Mouse (Mus musculus): ENCODE data around the gene Abcb8. TPM values are rescaled to one million over a fixed set of nuclear protein-coding genes. Genes with fewer than 3 reads are reported as not detected.
A peak's percentile ranks its signal among the peaks of the same experiment; 100 is the strongest.
"Not testable (repeated sequence)": the region's sequence is repeated elsewhere in the genome, so short reads cannot be mapped to it uniquely, and the experiment has no call there.

Gene Abcb8
- total and polyA plus RNA-seq, 2 experiments: 21.5 to 71.0 TPM

DNA sequence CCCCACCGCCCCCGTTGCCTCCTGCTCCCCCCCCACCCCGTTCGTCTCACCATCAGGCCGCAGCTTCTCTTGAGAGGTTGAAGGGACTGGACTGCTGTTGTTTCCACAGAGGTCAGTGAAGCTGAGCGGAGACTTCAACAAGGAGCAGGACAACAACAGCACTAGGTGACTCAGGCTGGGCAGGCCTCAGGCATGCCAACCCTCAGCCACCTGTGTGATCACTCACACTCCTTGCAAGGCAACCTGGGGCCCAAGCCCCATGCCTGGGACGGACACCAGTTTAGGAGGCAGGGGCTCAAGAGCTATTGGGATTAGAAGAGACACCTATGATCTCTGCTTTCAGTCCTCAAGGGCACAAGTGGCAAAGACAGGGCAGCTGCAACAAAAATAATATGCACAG is 1.6 kb upstream of the Abcb8 start, which contains the start of gene Atg9b:
Gene Atg9b, minus strand, starts transcription at position 280 of the 400 bp plus-strand sequence.
- H3K9ac ChIP-seq (ENCODE audit: low read depth, low read length): no peak within 1 kb of the TSS
- H3K36me3 ChIP-seq (ENCODE audit: control insufficient read depth, insufficient read depth, low read length): no peaks in the 10 kb centered on the region
- H3K4me3 ChIP-seq (ENCODE audit: insufficient read depth, low read depth, low read length): no peak within 1 kb of the TSS
- H3K27me3 ChIP-seq (ENCODE audit: control insufficient read depth, insufficient read depth, low read length): no peaks in the 10 kb centered on the region
- H3K4me1 ChIP-seq (ENCODE audit: control insufficient read depth, insufficient read depth, low read length): peaks cover 7% of the 10 kb centered on the region; the same call in 1 of the 2 replicates
- WGBS: 92% methylated on average over 7 of the region's 7 CpGs
- no peak for DNase-seq (ENCODE audit: extremely low read depth, low read depth, low spot score)
- TF ChIP-seq POLR2A (IDR thresholded peaks at IDR 0.05; ENCODE audit: extremely low read depth, insufficient read depth, low read length): no peak
- no peak for TF ChIP-seq CTCF (IDR thresholded peaks at IDR 0.05; ENCODE audit: low read depth, low read length)
- no peaks in the 10 kb centered on the region for H3K79me2 ChIP-seq (ENCODE audit: control insufficient read depth, insufficient read depth, low read length)
- no peak within 1 kb of the TSS for H3K27ac ChIP-seq (replicated peaks; ENCODE audit: insufficient read depth, low read depth, low read length)

DNA sequence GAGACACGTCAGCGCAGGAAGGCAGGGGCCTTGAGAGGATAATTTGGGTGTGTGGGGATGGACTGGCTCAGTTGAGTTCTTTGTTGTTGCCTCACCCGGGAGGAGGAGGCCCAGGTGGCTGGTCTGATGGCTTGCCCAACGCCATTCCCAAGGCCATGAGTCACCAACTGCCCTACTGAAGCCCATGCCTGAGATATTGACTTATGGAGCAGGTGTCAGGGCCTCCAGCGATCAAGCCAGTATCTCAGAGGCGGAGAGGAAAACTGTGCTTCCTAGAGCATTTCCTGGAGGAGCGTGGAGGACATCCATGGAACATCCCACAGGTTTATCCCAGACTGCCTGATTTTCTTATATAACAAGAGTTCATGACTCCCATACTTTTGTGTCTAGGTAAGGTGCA is 739 bp upstream of the Abcb8 start:
- no peak overlapping the region for H3K4me3 ChIP-seq (ENCODE audit: insufficient read depth, low read depth, low read length)
- H3K9ac ChIP-seq (ENCODE audit: low read depth, low read length): no peak overlapping the region
- no peak for DNase-seq (ENCODE audit: extremely low read depth, low read depth, low spot score)
- H3K79me2 ChIP-seq (ENCODE audit: control insufficient read depth, insufficient read depth, low read length): no peaks in the 10 kb centered on the region
- no peaks in the 10 kb centered on the region for H3K27me3 ChIP-seq (ENCODE audit: control insufficient read depth, insufficient read depth, low read length)
- peaks cover 2% of the 10 kb centered on the region; the same call in 1 of the 2 replicates for H3K4me1 ChIP-seq (ENCODE audit: control insufficient read depth, insufficient read depth, low read length)
- no peak overlapping the region for H3K27ac ChIP-seq (replicated peaks; ENCODE audit: insufficient read depth, low read depth, low read length)
- WGBS: 70% methylated on average over 7 of the region's 7 CpGs
- H3K36me3 ChIP-seq (ENCODE audit: control insufficient read depth, insufficient read depth, low read length): no peaks in the 10 kb centered on the region
- TF ChIP-seq POLR2A (IDR thresholded peaks at IDR 0.05; ENCODE audit: extremely low read depth, insufficient read depth, low read length) (no peak), CTCF (IDR thresholded peaks at IDR 0.05; ENCODE audit: low read depth, low read length) (no peak)

DNA sequence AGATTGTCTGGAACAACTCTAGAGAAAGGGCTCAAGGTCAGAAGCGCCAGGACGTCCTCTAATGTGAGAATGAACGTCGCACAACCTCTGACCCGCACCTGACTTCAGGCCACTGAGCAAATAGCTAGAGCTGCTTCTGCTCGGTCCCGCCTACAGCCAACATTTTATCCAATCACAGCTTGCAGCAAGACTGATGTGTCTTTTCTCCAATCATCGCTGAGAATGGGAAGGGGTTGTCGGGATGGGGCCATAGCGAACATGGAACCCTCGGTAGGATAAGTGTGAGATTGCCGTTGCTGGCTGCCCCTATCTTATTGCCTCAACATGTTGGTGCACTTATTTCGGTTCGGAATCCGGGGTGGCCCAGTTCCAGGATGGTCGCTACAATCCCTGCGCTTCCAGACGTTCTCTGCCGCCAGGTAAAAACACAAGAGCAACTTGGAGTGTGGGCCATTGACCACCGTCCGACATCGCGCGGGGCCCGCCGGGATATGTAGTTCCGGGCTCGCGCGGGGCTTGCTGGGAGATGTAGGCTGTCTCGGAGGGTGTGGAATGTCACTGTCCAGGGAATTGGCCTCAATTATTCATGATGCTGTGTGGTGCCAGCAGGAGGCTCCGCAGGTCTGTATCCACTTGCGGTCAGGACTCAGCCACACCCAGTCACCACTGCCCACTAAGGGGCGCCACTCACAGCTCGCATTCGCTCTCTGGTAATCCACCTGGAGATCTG is 867 bp downstream of the Abcb8 start:
- Histone ChIP-seq H3K4me1 (ENCODE audit: control insufficient read depth, insufficient read depth, low read length) (peaks cover 2% of the 10 kb centered on the region; the same call in 1 of the 2 replicates), H3K9ac (ENCODE audit: low read depth, low read length) (peak overlapping the region; percentile 78), H3K27me3 (ENCODE audit: control insufficient read depth, insufficient read depth, low read length) (no peaks in the 10 kb centered on the region), H3K79me2 (ENCODE audit: control insufficient read depth, insufficient read depth, low read length) (peaks cover 2% of the 10 kb centered on the region; the same call in 1 of the 2 replicates), H3K4me3 (ENCODE audit: insufficient read depth, low read depth, low read length) (peak overlapping the region; percentile 64), H3K27ac (replicated peaks; ENCODE audit: insufficient read depth, low read depth, low read length) (peak overlapping the region; percentile 94), H3K36me3 (ENCODE audit: control insufficient read depth, insufficient read depth, low read length) (no peaks in the 10 kb centered on the region)
- under 1% methylated on average over 36 of the region's 36 CpGs for WGBS
- TF ChIP-seq POLR2A (IDR thresholded peaks at IDR 0.05; ENCODE audit: extremely low read depth, insufficient read depth, low read length): 0 out of 2 replicates have a peak, but pooled peaks have one; percentile 5
- peak; percentile 87 for TF ChIP-seq CTCF (IDR thresholded peaks at IDR 0.05; ENCODE audit: low read depth, low read length)
- DNase-seq (ENCODE audit: extremely low read depth, low read depth, low spot score): peak; percentile 99

DNA sequence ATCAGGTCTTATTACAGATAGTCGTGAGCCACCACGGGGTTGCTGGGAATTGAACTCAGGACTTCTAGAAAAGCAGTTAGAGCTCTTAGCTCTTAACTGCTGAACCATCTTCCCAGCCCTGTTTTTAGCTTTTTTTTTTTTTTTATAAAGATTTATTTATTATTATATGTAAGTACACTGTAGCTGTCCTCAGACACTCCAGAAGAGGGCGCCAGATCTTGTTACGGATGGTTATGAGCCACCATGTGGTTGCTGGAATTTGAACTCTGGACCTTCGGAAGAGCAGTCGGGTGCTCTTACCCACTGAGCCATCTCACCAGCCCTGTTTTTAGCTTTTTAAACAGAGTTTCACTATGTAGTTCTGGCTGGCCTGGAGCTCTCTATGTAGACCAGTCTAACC is 2.8 kb downstream of the Abcb8 start:
- 67% methylated on average over 6 of the region's 6 CpGs for WGBS
- not testable (repeated sequence) for H3K27me3 ChIP-seq (ENCODE audit: control insufficient read depth, insufficient read depth, low read length); H3K36me3 ChIP-seq (ENCODE audit: control insufficient read depth, insufficient read depth, low read length)

DNA sequence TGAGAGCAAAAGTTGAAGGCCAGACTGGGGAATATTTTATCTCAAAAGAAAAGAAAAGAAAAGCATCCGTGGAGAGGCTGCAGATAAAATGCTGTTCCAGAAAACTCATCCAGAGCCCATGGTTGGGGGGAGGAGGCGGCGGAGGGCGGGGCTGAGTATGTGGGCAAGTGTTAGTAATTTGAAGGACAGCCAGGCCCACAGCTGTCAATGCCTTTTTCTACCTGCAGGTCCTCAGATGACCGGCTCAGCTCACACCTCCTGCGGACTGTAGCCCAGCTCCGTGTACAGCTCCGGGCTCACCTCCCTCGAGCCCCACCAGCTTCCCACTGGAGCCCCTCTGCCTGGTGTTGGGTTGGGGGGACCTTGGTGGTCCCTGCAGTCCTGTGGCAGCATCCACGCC is 6.2 kb downstream of the Abcb8 start:
- Histone ChIP-seq H3K4me1 (ENCODE audit: control insufficient read depth, insufficient read depth, low read length) (no peaks in the 10 kb centered on the region), H3K9ac (ENCODE audit: low read depth, low read length) (no peak overlapping the region), H3K27ac (replicated peaks; ENCODE audit: insufficient read depth, low read depth, low read length) (no peak overlapping the region), H3K36me3 (ENCODE audit: control insufficient read depth, insufficient read depth, low read length) (peaks cover 2% of the 10 kb centered on the region; the same call in 1 of the 2 replicates), H3K27me3 (ENCODE audit: control insufficient read depth, insufficient read depth, low read length) (no peaks in the 10 kb centered on the region), H3K4me3 (ENCODE audit: insufficient read depth, low read depth, low read length) (no peak overlapping the region), H3K79me2 (ENCODE audit: control insufficient read depth, insufficient read depth, low read length) (peaks cover 2% of the 10 kb centered on the region; the same call in 1 of the 2 replicates)
- TF ChIP-seq POLR2A (IDR thresholded peaks at IDR 0.05; ENCODE audit: extremely low read depth, insufficient read depth, low read length) (no peak), CTCF (IDR thresholded peaks at IDR 0.05; ENCODE audit: low read depth, low read length) (no peak)
- whole genome bisulfite sequencing: 91% methylated on average over 10 of the region's 10 CpGs
- DNase-seq (ENCODE audit: extremely low read depth, low read depth, low spot score): no peak

More for the DNA sequence above, 2.8 kb downstream of the Abcb8 start:
- DNase-seq (ENCODE audit: extremely low read depth, low read depth, low spot score); H3K9ac ChIP-seq (ENCODE audit: low read depth, low read length); H3K27ac ChIP-seq (replicated peaks; ENCODE audit: insufficient read depth, low read depth, low read length); H3K4me3 ChIP-seq (ENCODE audit: insufficient read depth, low read depth, low read length); H3K4me1 ChIP-seq (ENCODE audit: control insufficient read depth, insufficient read depth, low read length); H3K79me2 ChIP-seq (ENCODE audit: control insufficient read depth, insufficient read depth, low read length): not testable (repeated sequence)

DNA sequence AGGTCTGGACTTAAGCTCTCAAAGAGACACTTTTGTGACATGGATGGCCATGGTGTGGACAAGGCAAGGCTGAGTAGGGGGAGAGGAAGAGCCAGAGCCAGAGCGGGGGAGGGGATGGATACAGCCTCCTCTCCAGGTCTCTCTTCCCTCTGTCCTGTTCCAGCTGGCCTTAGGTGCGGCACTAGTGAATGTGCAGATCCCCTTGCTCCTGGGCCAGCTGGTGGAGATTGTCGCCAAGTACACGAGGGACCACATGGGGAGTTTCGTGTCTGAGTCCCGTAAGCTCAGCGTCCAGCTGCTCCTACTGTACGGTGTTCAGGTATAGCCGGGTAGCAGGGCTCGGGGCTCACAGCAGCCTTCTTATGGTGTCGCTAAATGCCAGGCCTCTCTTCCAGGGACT is 6.9 kb downstream of the Abcb8 start:
- WGBS: 95% methylated on average over 11 of the region's 11 CpGs
- Histone ChIP-seq H3K27ac (replicated peaks; ENCODE audit: insufficient read depth, low read depth, low read length) (no peak overlapping the region), H3K79me2 (ENCODE audit: control insufficient read depth, insufficient read depth, low read length) (peaks cover 2% of the 10 kb centered on the region; the same call in 1 of the 2 replicates), H3K36me3 (ENCODE audit: control insufficient read depth, insufficient read depth, low read length) (peaks cover 2% of the 10 kb centered on the region; the same call in 1 of the 2 replicates), H3K4me1 (ENCODE audit: control insufficient read depth, insufficient read depth, low read length) (no peaks in the 10 kb centered on the region), H3K9ac (ENCODE audit: low read depth, low read length) (no peak overlapping the region), H3K27me3 (ENCODE audit: control insufficient read depth, insufficient read depth, low read length) (no peaks in the 10 kb centered on the region), H3K4me3 (ENCODE audit: insufficient read depth, low read depth, low read length) (no peak overlapping the region)
- no peak for DNase-seq (ENCODE audit: extremely low read depth, low read depth, low spot score)
- TF ChIP-seq POLR2A (IDR thresholded peaks at IDR 0.05; ENCODE audit: extremely low read depth, insufficient read depth, low read length) (no peak), CTCF (IDR thresholded peaks at IDR 0.05; ENCODE audit: low read depth, low read length) (no peak)

All from liver, adult 2 months (tissue).